Mouse (Mus musculus) kidney, postnatal 4 days (tissue): ENCODE results near the gene H2-Aa.
A peak's percentile ranks its signal among the peaks of the same experiment; 100 is the strongest.

ENCODE experiments used
- DNase-seq, 2 experiments: peaks; one replicate each; pipeline ENCODE4 v3.0.0; 2021; ENCODE audit warnings: mixed read lengths in 2 of 2

H2-Aa gene

GRCm38 (mm10) chr17:34299356-34299755 is 11.7 kb upstream of the H2-Aa start:
- no peak for DNase-seq

- DNase-seq = peak; percentile 22 to 53
These were observed 8.5 kb upstream of the H2-Aa start for GRCm38 (mm10) chr17:34295891-34296794.

- no peak for DNase-seq
These were observed 7.7 kb upstream of the H2-Aa start for GRCm38 (mm10) chr17:34295307-34295706.

GRCm38 (mm10) chr17:34294249-34294648 is 6.6 kb upstream of the H2-Aa start:
- no peak for DNase-seq

- no peak for DNase-seq
These were observed 5.9 kb upstream of the H2-Aa start for GRCm38 (mm10) chr17:34293533-34293932.

GRCm38 (mm10) chr17:34292570-34292969 is 4.9 kb upstream of the H2-Aa start:
- no peak for DNase-seq

GRCm38 (mm10) chr17:34291609-34292008 is 4.0 kb upstream of the H2-Aa start:
- DNase-seq = peak; percentile 89 to 90

- no peak for DNase-seq
These were observed 508 bp upstream of the H2-Aa start for GRCm38 (mm10) chr17:34288131-34288530.

- no peak for DNase-seq
These were observed 624 bp downstream of the H2-Aa start for GRCm38 (mm10) chr17:34286999-34287398.

GRCm38 (mm10) chr17:34286501-34286900 is 1.1 kb downstream of the H2-Aa start:
- DNase-seq = no peak

- DNase-seq = peak; percentile 72 to 77
These were observed 1.8 kb downstream of the H2-Aa start for GRCm38 (mm10) chr17:34285848-34286247.

- no peak for DNase-seq
These were observed 2.3 kb downstream of the H2-Aa start for GRCm38 (mm10) chr17:34285371-34285770.

GRCm38 (mm10) chr17:34281836-34282235 is 5.8 kb downstream of the H2-Aa start:
- no peak for DNase-seq

GRCm38 (mm10) chr17:34280499-34281038 is 7.1 kb downstream of the H2-Aa start:
- no peak for DNase-seq

- DNase-seq = no peak
These were observed 15.5 kb downstream of the H2-Aa start for GRCm38 (mm10) chr17:34272102-34272501.

- no peak for DNase-seq
These were observed 16.7 kb downstream of the H2-Aa start for GRCm38 (mm10) chr17:34270940-34271339.

- DNase-seq = no peak
These were observed 17.4 kb downstream of the H2-Aa start for GRCm38 (mm10) chr17:34270230-34270629.

- DNase-seq = no peak
These were observed 17.8 kb downstream of the H2-Aa start for GRCm38 (mm10) chr17:34269817-34270216.

- no peak for DNase-seq
These were observed 18.9 kb downstream of the H2-Aa start for GRCm38 (mm10) chr17:34268748-34269147.

GRCm38 (mm10) chr17:34268262-34268661 is 19.4 kb downstream of the H2-Aa start:
- DNase-seq = no peak

GRCm38 (mm10) chr17:34264452-34265351 is 22.9 kb downstream of the H2-Aa start:
- DNase-seq = peak; percentile 44 to 57

GRCm38 (mm10) chr17:34263811-34264371 is 23.7 kb downstream of the H2-Aa start:
- peak; percentile 54 to 71 for DNase-seq

GRCm38 (mm10) chr17:34263068-34263467 is 24.6 kb downstream of the H2-Aa start:
- DNase-seq = peak; percentile 67 to 77
